Mouse (Mus musculus) Patski (cell line): Measurements from ENCODE around the gene Slc25a39. TPM values are rescaled to one million over a fixed set of nuclear protein-coding genes. Genes with fewer than 3 reads are reported as not detected.

ENCODE experiments used
- ATAC-seq: fragments of 100-300 bp; one replicate; pipeline ENCODE4 v1.8.0; 2021
- CTCF ChIA-PET: fragments of 350-600 bp; sonication (Branson Sonifier 250); formaldehyde crosslinking; loops from one replicate; lab custom pipeline; 2022; ENCODE audit warnings: inconsistent platforms; lab: Charles Lee
- POLR2A ChIA-PET: fragments of 350-600 bp; sonication (Branson Sonifier 250); formaldehyde crosslinking; loops from one replicate; lab custom pipeline; 2022; ENCODE audit warnings: antibody characterized with exemption, inconsistent platforms; lab: Charles Lee
- DNase-seq: peaks from one replicate; pipeline ENCODE4 v3.0.0-alpha.2; 2011; ENCODE audit warnings: low read depth, low spot score
- H3K27me3 ChIP-seq: fragments of 371-371 bp; one replicate; pipeline ENCODE4 v1.5.1; 2021
- CTCF ChIP-seq: fragments of 100-300 bp; IDR thresholded peaks from one replicate; pipeline ENCODE4 v1.5.1; 2021
- in situ Hi-C: fragments of 300-500 bp; cut with MboI; formaldehyde crosslinking; loops from 3 replicates; pipeline ENCODE4 v1.11.1; 2018; ENCODE audit warnings: low pct_unique_long_range_greater_than_20kb, mixed read lengths
- polyA plus RNA-seq: library from polyadenylated mRNA; unstranded; gene quantifications from one replicate; pipeline ENCODE4 v1.2.3, GENCODE M21; 2021

Slc25a39 gene
- polyA plus RNA-seq, 1 experiment from 2014 or later, result 388 TPM

- ChIA-PET POLR2A (interaction anchor here (0.6 kb wide), 2 partner anchors 10 to 80 kb away, joined by 3 to 6 read pairs; partner anchors contain the start of gene Ubtf), CTCF (no interaction called here)
- TF ChIP-seq CTCF, result no peak
- H3K27me3 ChIP-seq, result no peaks in the 10 kb centered on the region
- in situ Hi-C loops, result no loop called here
- ATAC-seq, result peak; percentile 17
- DNase-seq, result no peak
Observed at GRCm38 (mm10) chr11:102399610-102400072, 8.1 kb downstream of the Slc25a39 start.

- in situ Hi-C loops, result no loop called here
- ATAC-seq (no peak), DNase-seq (no peak)
- ChIA-PET CTCF (interaction anchor here (0.7 kb wide), 1 partner anchor 90 kb away, joined by 3 read pairs; no protein-coding TSS in a partner anchor), POLR2A (interaction anchor here (0.6 kb wide), 1 partner anchor 11 kb away, joined by 3 read pairs; no protein-coding TSS in a partner anchor)
- H3K27me3 ChIP-seq, result no peaks in the 10 kb centered on the region
- no peak for TF ChIP-seq CTCF
Observed at GRCm38 (mm10) chr11:102399107-102399506, 8.6 kb downstream of the Slc25a39 start.

GRCm38 (mm10) chr11:102398007-102398825, 9.5 kb downstream of the Slc25a39 start:
- no peak for TF ChIP-seq CTCF
- DNase-seq, result no peak
- no peak for ATAC-seq
- H3K27me3 ChIP-seq, result no peaks in the 10 kb centered on the region
- in situ Hi-C loops, result no loop called here
- CTCF ChIA-PET, result interaction anchor here (0.7 kb wide), 1 partner anchor 89 kb away, joined by 3 read pairs; no protein-coding TSS in a partner anchor
- POLR2A ChIA-PET, result interaction anchor here (0.5 kb wide), 1 partner anchor 14 kb away, joined by 3 read pairs; no protein-coding TSS in a partner anchor

GRCm38 (mm10) chr11:102396671-102397141, 11.0 kb downstream of the Slc25a39 start:
- ATAC-seq, result no peak
- in situ Hi-C loops, result no loop called here
- CTCF ChIA-PET, result interaction anchor here (1.3 kb wide), 1 partner anchor 81 kb away, joined by 3 read pairs; no protein-coding TSS in a partner anchor

GRCm38 (mm10) chr11:102396263-102396662, 11.5 kb downstream of the Slc25a39 start:
- ATAC-seq (no peak), DNase-seq (no peak)
- no peak for TF ChIP-seq CTCF
- CTCF ChIA-PET, result interaction anchor here (1.3 kb wide), 1 partner anchor 81 kb away, joined by 3 read pairs; no protein-coding TSS in a partner anchor
- POLR2A ChIA-PET, result no interaction called here
- peaks cover 4% of the 10 kb centered on the region for H3K27me3 ChIP-seq
- in situ Hi-C loops, result no loop called here

More at GRCm38 (mm10) chr11:102396671-102397141, 11.0 kb downstream of the Slc25a39 start:
- POLR2A ChIA-PET, result no interaction called here
- peaks cover under 1% of the 10 kb centered on the region for H3K27me3 ChIP-seq
- DNase-seq, result no peak
- no peak for TF ChIP-seq CTCF

- DNase-seq, result no peak
- no peak for ATAC-seq
- TF ChIP-seq CTCF, result no peak
- ChIA-PET POLR2A (interaction anchor here (0.9 to 1.9 kb wide), 2 partner anchors 11 to 76 kb away, joined by 3 to 4 read pairs; partner anchors contain the start of gene Ubtf), CTCF (no interaction called here)
- peaks cover 11% of the 10 kb centered on the region for H3K27me3 ChIP-seq
- in situ Hi-C loops, result no loop called here
Observed at GRCm38 (mm10) chr11:102395250-102395649, 12.5 kb downstream of the Slc25a39 start.

GRCm38 (mm10) chr11:102394421-102395124, 13.2 kb downstream of the Slc25a39 start:
- in situ Hi-C loops, result no loop called here
- ATAC-seq (peak; percentile 37), DNase-seq (no peak)
- ChIA-PET POLR2A (interaction anchor here (0.9 to 1.9 kb wide), 2 partner anchors 11 to 75 kb away, joined by 3 to 4 read pairs; partner anchors contain the start of gene Ubtf), CTCF (no interaction called here)
- peaks cover 14% of the 10 kb centered on the region for H3K27me3 ChIP-seq
- TF ChIP-seq CTCF, result no peak

- ChIA-PET POLR2A (interaction anchor here (1.4 to 1.9 kb wide), 2 partner anchors 12 to 74 kb away, joined by 4 read pairs; partner anchors contain the start of gene Ubtf), CTCF (no interaction called here)
- ATAC-seq (no peak), DNase-seq (no peak)
- H3K27me3 ChIP-seq, result peaks cover 14% of the 10 kb centered on the region
- TF ChIP-seq CTCF, result no peak
- in situ Hi-C loops, result no loop called here
Observed at GRCm38 (mm10) chr11:102393719-102394420, 13.9 kb downstream of the Slc25a39 start.

- H3K27me3 ChIP-seq, result peaks cover 14% of the 10 kb centered on the region
- CTCF ChIA-PET, result no interaction called here
- no peak for TF ChIP-seq CTCF
- in situ Hi-C loops, result no loop called here
- POLR2A ChIA-PET, result interaction anchor here (1.4 to 1.9 kb wide), 2 partner anchors 13 to 74 kb away, joined by 4 read pairs; partner anchors contain the start of gene Ubtf
- DNase-seq (no peak), ATAC-seq (peak; percentile 40)
Observed at GRCm38 (mm10) chr11:102393238-102393634, 14.5 kb downstream of the Slc25a39 start, which contains the start of gene Rundc3a. TSS of gene Rundc3a (plus strand) at chr11:102393403.
